Mouse (Mus musculus) limb, embryonic 11.5 days (tissue): ENCODE data around the gene Olfr491. TPM values are rescaled to one million over a fixed set of nuclear protein-coding genes. Genes with fewer than 3 reads are reported as not detected.

Source experiments
- ATAC-seq: fragments of 200-750 bp; cut with Nextera tagmentation; 2 replicates; pipeline ENCODE4 v1.8.0; 2017; ENCODE audit warnings: low read depth; ENCODE audit not compliant: insufficient number of reproducible peaks, low FRiP score, low TSS enrichment
- DNase-seq: peaks from one replicate; pipeline ENCODE4 v3.0.0-alpha.2; 2015; ENCODE audit warnings: low spot score
- H3K27ac ChIP-seq: fragments of 300-500 bp; sonication (generic); replicated peaks from 2 replicates; pipeline ENCODE4 v1.5.1; 2014; ENCODE audit warnings: low read depth, mild to moderate bottlenecking, low read length
- H3K27me3 ChIP-seq: fragments of 300-500 bp; sonication (generic); 2 replicates; pipeline ENCODE4 v1.6.1; 2014; ENCODE audit warnings: mild to moderate bottlenecking, low read length, mixed read lengths; ENCODE audit not compliant: control insufficient read depth, insufficient read depth
- H3K36me3 ChIP-seq: fragments of 300-500 bp; sonication (generic); 2 replicates; pipeline ENCODE4 v1.6.1; 2014; ENCODE audit warnings: mild to moderate bottlenecking, low read length, moderate library complexity, mixed read lengths; ENCODE audit not compliant: control insufficient read depth, insufficient read depth
- H3K4me1 ChIP-seq: fragments of 300-500 bp; sonication (generic); 2 replicates; pipeline ENCODE4 v1.6.1; 2014; ENCODE audit warnings: low read length, mixed read lengths; ENCODE audit not compliant: control insufficient read depth, insufficient read depth
- H3K4me2 ChIP-seq: fragments of 300-500 bp; sonication (generic); 2 replicates; pipeline ENCODE4 v1.6.1; 2014; ENCODE audit warnings: low read depth, mild to moderate bottlenecking, moderate library complexity; ENCODE audit not compliant: severe bottlenecking
- H3K4me3 ChIP-seq: fragments of 300-500 bp; sonication (generic); 2 replicates; pipeline ENCODE4 v1.5.1; 2014; ENCODE audit warnings: low read depth, low read length
- H3K9ac ChIP-seq: fragments of 300-500 bp; sonication (generic); 2 replicates; pipeline ENCODE4 v1.6.1; 2014; ENCODE audit warnings: mild to moderate bottlenecking, low read length
- H3K9me3 ChIP-seq: fragments of 300-500 bp; sonication (generic); 2 replicates; pipeline ENCODE4 v1.6.1; 2016; ENCODE audit warnings: low read length; ENCODE audit not compliant: control insufficient read depth
- WGBS: fragments of 180-500 bp; shearing (Covaris S2); extraction: QIAGEN DNeasy Blood & Tissue Kit; methylation state at CpG from one replicate; pipeline ENCODE4 v1.1.7; 2014; 5-methylcytosine and 5-hydroxymethylcytosine counted together
- polyA plus RNA-seq: library from polyadenylated mRNA; unstranded; fragments of >200 nt; fragmentation: Nextera tagmentation; extraction: Ambion mirVana; gene quantifications from 2 replicates; pipeline ENCODE4 v1.2.1, GENCODE M21; 2014

The Olfr491 gene
- polyA plus RNA-seq, result not detected in 2 replicates

GRCm38 (mm10) chr7:108313151-108313550 is at the start of gene Olfr491:
TSS of gene Olfr491 (plus strand) at chr7:108313451.
- no peak within 1 kb of the TSS for H3K27ac ChIP-seq
- H3K4me2 ChIP-seq, result no peak within 1 kb of the TSS
- H3K36me3 ChIP-seq, result no peaks in the 10 kb centered on the region
- ATAC-seq, result no peak
- DNase-seq, result no peak
- H3K4me3 ChIP-seq, result no peak within 1 kb of the TSS
- no peaks in the 10 kb centered on the region for H3K27me3 ChIP-seq
- no peaks in the 10 kb centered on the region for H3K9me3 ChIP-seq
- no peaks in the 10 kb centered on the region for H3K4me1 ChIP-seq
- 74% methylated on average over 1 of the region's 1 CpGs for WGBS
- no peak within 1 kb of the TSS for H3K9ac ChIP-seq

GRCm38 (mm10) chr7:108288834-108289233 is 24.4 kb upstream of the Olfr491 start, which contains the start of gene Olfr490:
TSS of gene Olfr490 (minus strand) at chr7:108288934.
- Histone ChIP-seq H3K27ac (no peak within 1 kb of the TSS), H3K36me3 (no peaks in the 10 kb centered on the region), H3K27me3 (no peaks in the 10 kb centered on the region), H3K9ac (no peak within 1 kb of the TSS), H3K4me2 (no peak within 1 kb of the TSS), H3K9me3 (no peaks in the 10 kb centered on the region), H3K4me1 (no peaks in the 10 kb centered on the region), H3K4me3 (no peak within 1 kb of the TSS)
- DNase-seq, result no peak
- no peak for ATAC-seq

DNA sequence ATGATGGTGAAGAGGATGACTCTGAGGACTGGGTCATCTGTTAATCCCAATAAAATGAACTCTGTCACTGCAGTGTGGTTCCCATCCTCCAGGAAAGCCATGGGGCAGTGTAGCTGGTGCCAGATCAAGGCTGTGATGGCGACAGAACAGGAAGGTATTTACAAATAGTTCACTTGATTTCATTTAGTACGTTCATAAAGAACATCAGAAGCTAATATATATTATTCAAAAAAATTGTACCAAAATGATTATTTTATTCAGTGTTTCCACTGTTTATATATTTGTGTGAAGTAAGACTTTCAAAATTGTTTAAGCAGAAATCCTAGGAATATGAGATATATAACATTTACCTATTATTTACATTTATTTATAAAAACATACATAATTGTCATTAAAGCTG is 10.3 kb downstream of the Olfr491 start, which contains the start of gene Olfr492:
Gene Olfr492, minus strand, starts transcription at position 101 of the 400 bp plus-strand sequence.
- DNase-seq (no peak), ATAC-seq (no peak)
- Histone ChIP-seq H3K27me3 (no peaks in the 10 kb centered on the region), H3K4me2 (no peak within 1 kb of the TSS), H3K9ac (no peak within 1 kb of the TSS), H3K4me3 (no peak within 1 kb of the TSS), H3K4me1 (no peaks in the 10 kb centered on the region), H3K27ac (no peak within 1 kb of the TSS), H3K9me3 (no peaks in the 10 kb centered on the region), H3K36me3 (no peaks in the 10 kb centered on the region)
- 85% methylated on average over 2 of the region's 2 CpGs for WGBS

GRCm38 (mm10) chr7:108346879-108347278 is 33.6 kb downstream of the Olfr491 start, which contains the start of gene Olfr493:
TSS of gene Olfr493 (minus strand) at chr7:108346979.
- no peak within 1 kb of the TSS for H3K9ac ChIP-seq
- no peak within 1 kb of the TSS for H3K4me2 ChIP-seq
- no peak within 1 kb of the TSS for H3K27ac ChIP-seq
- no peak for DNase-seq
- no peak for ATAC-seq
- no peaks in the 10 kb centered on the region for H3K36me3 ChIP-seq
- H3K27me3 ChIP-seq, result no peaks in the 10 kb centered on the region
- 67% methylated on average over 1 of the region's 1 CpGs for WGBS
- no peaks in the 10 kb centered on the region for H3K9me3 ChIP-seq
- H3K4me1 ChIP-seq, result no peaks in the 10 kb centered on the region
- H3K4me3 ChIP-seq, result no peak within 1 kb of the TSS

- H3K27me3 ChIP-seq, result no peaks in the 10 kb centered on the region
- no peaks in the 10 kb centered on the region for H3K36me3 ChIP-seq
- no peak for DNase-seq
- ATAC-seq, result no peak
- no peak within 1 kb of the TSS for H3K4me2 ChIP-seq
- no peaks in the 10 kb centered on the region for H3K9me3 ChIP-seq
- H3K27ac ChIP-seq, result no peak within 1 kb of the TSS
- WGBS, result 77% methylated on average over 3 of the region's 3 CpGs
- H3K9ac ChIP-seq, result no peak within 1 kb of the TSS
- H3K4me1 ChIP-seq, result no peaks in the 10 kb centered on the region
- no peak within 1 kb of the TSS for H3K4me3 ChIP-seq
Measured at GRCm38 (mm10) chr7:108365035-108365434, 51.8 kb downstream of the Olfr491 start, which contains the start of gene Olfr494. TSS of gene Olfr494 (plus strand) at chr7:108365335.

Other genes starting within 250 kb of the Olfr491 start
- gene Olfr480, start 246.1 kb upstream of the Olfr491 start, polyA plus RNA-seq, result not detected in 2 replicates
- not detected in 2 replicates for gene Olfr481, start 233.6 kb upstream of the Olfr491 start, polyA plus RNA-seq
- gene Olfr482, start 215.9 kb upstream of the Olfr491 start, polyA plus RNA-seq, result 0.07 TPM in 1 of 2 replicates, not detected in the other
- gene Olfr483, start 212.6 kb upstream of the Olfr491 start, polyA plus RNA-seq, result not detected in 2 replicates
- not detected in 2 replicates for gene Olfr484, start 186.0 kb upstream of the Olfr491 start, polyA plus RNA-seq
- gene Olfr485, start 153.6 kb upstream of the Olfr491 start, polyA plus RNA-seq, result not detected in 2 replicates
- gene Olfr486, start 140.7 kb upstream of the Olfr491 start, polyA plus RNA-seq, result not detected in 2 replicates
- not detected in 2 replicates for gene Olfr487, start 98.8 kb upstream of the Olfr491 start, polyA plus RNA-seq
- not detected in 2 replicates for gene Olfr488, start 55.1 kb upstream of the Olfr491 start, polyA plus RNA-seq
- gene Olfr490, start 24.5 kb upstream of the Olfr491 start, polyA plus RNA-seq, result not detected in 2 replicates
- gene Olfr492, start 10.2 kb downstream of the Olfr491 start, polyA plus RNA-seq, result not detected in 2 replicates
- not detected in 2 replicates for gene Olfr493, start 33.5 kb downstream of the Olfr491 start, polyA plus RNA-seq
- gene Olfr494, start 51.9 kb downstream of the Olfr491 start, polyA plus RNA-seq, result not detected in 2 replicates
- gene Olfr495, start 79.7 kb downstream of the Olfr491 start, polyA plus RNA-seq, result not detected in 2 replicates
- not detected in 2 replicates for gene Olfr497, start 107.0 kb downstream of the Olfr491 start, polyA plus RNA-seq
- not detected in 2 replicates for gene Olfr498, start 151.9 kb downstream of the Olfr491 start, polyA plus RNA-seq
- gene Olfr502, start 211.6 kb downstream of the Olfr491 start, polyA plus RNA-seq, result not detected in 2 replicates
- not detected in 2 replicates for gene Olfr503, start 231.1 kb downstream of the Olfr491 start, polyA plus RNA-seq